Mouse (Mus musculus) CD4-positive helper T cell, adult 2 months (primary cell): Measurements from ENCODE around the gene Helz.
"Not testable (repeated sequence)": the region's sequence is repeated elsewhere in the genome, so short reads cannot be mapped to it uniquely, and the experiment has no call there.

Experiments
- DNase-seq: peaks from one replicate; pipeline ENCODE4 v3.0.0-alpha.2; 2012; ENCODE audit warnings: low read depth, missing footprints, low spot score

Gene Helz

DNA sequence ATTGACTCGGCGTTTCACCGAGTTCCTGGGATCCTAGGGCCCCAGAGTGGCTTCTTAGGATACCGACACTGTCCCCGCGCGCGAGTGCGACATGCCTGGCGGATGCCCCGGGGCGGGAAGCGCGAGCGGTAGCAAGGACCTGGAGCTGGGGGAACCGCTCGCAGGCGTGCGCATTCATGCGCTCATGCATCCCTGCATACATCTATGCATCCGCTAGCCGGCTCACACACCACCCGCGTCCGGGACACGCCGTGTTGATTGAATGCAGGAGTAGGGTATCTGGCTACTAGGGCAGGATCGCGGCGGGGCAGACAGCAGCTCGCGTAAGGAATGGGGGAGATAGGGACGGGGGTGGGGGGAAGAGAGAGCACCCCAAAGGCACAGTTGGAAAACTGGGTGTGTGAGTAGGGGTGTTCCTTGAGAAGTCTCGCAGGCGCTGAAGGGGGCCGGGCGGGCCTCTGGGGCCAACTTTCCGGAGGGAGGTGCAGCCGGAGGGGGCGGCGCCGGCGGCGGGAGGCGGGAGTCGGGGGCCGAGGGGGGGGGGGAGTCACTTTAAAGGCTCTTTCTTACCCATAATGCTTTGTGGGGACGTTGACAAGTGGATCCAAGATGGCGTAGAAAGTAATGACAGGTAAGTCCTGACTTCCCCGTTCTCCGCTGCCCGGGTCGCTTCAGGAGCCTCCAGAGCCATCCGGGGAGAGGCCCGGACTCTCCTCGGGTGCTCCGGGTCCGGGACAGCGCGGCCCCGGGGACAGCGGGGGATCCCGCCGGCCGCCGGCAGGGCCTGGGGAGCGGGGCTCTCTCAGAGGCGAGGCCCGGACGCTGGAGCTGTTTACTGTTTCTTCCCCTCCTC is at the start of gene Helz:
TSS of gene Helz (plus strand) at position 580 of the 853 bp plus-strand sequence.
- DNase-seq, result peak; percentile 90

GRCm38 (mm10) chr11:107502801-107503200 is 44.9 kb upstream of the Helz start:
- no peak for DNase-seq

DNA sequence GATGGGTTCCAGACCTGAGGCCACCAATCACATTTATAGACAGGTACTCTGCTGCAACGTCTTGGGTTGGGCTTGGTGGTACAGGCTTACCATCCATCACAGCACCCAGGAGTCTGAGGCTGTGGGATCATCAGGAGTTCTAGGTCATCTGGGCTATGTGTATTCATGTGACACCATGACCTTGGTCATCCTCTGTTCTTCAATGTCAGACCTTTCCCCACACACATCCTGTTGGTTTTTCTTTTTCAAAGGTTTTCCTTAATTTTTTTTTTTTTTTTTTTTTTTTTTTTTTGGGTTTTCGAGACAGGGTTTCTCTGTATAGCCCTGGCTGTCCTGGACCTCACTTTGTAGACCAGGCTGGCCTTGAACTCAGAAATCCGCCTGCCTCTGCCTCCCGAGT is 43.4 kb upstream of the Helz start:
- DNase-seq, result not testable (repeated sequence)

- peak; percentile 43 for DNase-seq
These were observed 41.5 kb upstream of the Helz start for GRCm38 (mm10) chr11:107506260-107506659.

GRCm38 (mm10) chr11:107509631-107510338 is 37.9 kb upstream of the Helz start:
- DNase-seq, result no peak

DNA sequence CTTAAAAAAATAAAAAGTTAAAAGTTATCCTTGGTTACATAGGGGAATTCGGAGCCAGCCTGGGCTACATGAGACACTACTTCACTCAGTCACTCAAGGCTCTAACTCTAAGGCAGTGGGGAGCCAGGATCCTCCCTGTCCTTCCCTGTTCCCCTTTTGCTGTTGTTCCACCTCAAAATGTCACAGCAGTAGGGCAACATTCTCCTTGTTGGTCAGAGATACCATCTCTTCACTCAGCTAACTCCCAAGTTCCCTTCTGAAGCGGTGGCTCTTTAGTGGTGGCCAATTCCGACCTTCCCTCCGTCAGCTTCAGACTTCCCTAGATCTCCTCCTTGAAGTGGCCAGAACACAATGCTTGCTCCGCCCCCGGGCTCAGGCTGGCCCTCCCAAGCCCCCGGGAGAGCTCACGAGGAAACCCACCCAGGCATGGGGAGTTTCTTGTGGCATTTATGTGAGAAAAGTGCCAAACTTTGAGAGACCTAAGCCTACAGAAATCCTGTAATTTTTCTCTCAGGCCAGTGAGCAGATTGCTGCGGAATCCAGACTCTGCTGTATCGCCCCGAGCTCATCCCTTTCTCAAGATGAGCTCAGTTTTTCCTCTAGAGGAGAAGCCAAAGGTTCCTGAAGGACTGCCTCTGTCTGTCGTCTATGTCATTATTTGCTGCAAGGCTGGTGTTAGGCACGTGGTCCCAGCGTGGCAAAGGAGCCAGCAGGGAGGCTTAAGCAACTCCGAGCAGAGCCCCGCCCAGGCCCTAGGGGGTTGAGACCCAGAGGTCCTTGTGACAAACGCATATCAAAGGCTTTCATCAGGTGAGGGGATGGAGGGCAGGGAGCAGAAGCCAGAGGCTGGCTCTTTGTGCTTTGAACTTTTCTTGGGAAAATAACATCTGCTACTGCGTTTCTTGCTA is 37.1 kb upstream of the Helz start:
- DNase-seq, result no peak

- DNase-seq, result peak; percentile 80
These were observed 35.8 kb upstream of the Helz start for GRCm38 (mm10) chr11:107511954-107512353.

DNA sequence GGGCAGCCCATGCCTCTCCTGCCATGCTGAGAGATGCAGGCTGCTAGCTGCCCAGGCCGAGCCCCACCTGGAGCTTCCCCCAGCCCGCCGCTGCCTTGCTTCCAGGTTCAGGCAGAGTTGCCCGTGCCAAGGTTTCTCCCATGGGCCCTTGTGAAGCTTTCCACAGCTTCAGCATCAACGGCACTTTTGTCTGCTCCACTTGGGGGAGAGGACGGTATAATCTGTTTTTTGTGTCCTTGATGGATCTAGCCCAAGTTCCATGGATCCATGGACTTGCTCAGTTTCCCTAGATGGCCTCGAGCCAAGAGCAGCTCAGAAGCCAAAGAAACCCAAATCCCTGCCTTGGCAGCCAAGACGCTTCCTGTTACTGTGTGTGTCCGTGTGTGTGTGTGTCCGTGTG is 34.7 kb upstream of the Helz start:
- no peak for DNase-seq

DNA sequence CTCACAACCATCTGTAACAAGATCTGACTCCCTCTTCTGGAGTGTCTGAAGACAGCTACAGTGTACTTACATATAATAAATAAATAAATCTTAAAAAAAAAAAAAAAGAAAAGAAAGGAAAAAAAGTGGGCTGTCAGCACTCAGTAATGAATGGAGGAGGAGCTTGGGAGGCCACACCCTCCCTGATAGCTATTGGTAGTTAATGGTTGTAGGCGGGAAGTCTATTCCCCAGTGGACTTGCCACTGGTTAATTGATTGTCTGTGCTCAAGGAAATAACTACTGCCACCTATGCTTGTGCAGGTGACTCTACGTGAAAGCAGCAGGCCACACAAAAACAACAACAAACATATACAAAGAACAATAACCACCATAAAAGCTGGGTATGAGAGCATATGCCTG is 31.3 kb upstream of the Helz start:
- no peak for DNase-seq

DNA sequence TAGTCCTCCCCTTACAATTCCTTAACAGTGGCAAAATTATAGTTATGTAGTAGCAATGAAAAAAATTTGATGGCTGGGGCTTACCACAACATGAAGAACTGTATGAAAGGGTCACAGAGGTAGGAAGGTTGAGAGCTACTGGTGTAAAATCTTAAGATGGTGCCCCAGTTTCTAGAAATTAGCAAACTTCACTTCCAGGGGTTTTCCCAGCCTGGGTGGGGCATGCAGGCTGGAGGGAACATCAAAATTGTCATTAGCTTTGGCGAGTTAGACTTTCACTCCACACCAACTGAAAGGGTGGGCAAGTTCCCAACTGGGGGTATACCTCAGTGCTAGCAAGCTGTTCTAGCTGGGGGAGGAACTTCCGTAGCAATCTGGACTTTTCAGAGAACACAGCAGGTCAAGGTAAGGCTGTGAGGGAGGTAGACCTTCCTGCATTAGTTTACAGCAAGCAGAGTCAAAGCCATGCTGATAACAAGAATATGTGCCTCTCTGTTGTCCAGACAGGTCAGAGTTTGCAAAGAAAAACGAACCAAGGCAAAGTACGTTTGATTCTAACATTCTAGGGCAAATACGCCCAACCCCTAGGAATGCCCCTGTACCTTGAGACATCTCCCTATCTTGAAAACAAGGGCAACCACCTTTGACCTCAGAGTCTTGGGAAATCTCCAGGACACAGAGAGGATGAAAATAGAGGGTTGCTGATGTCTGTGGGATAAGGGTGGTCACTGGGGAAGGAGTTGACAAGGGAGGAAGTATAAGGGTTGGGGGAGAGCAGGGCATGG is 28.9 kb upstream of the Helz start:
- DNase-seq, result no peak

DNA sequence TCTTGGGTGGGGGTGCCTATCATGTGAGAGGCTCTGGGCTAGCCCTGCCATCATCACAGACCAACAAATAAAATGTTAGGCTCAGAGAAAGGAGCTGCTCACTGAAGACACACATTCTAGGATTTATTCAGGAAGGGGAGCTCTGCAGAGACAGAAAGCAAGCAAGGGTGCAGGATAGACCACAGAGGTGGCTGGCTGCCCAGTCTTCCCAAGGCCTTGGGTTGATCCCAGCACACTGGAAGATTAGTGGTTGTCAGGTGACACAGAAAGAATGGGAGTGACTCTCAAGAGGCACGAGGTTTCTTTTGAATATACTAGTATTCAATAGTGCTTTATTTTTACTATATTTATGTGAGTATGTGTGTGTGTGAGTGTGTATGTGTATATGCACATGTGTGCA is 26.6 kb upstream of the Helz start:
- DNase-seq, result no peak

DNA sequence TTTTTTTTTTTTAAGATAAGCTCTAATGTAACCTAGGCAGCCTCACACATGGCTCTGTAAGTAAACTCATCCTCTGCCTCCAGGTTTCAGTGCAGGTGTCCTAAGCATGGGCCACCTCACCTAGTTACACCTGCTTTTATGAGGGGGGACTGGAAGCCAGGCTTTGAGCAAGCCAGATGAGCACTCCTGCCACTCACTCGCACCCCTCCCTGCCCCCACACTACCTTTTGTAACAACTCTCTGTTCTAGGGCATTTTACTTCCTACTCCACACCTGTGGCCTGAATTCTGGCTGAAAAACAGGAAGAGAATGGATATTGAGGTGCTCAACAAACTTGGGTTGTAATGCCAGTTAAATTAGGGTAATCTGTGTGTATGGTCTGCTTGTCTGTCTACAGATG is 22.8 kb upstream of the Helz start:
- no peak for DNase-seq

DNA sequence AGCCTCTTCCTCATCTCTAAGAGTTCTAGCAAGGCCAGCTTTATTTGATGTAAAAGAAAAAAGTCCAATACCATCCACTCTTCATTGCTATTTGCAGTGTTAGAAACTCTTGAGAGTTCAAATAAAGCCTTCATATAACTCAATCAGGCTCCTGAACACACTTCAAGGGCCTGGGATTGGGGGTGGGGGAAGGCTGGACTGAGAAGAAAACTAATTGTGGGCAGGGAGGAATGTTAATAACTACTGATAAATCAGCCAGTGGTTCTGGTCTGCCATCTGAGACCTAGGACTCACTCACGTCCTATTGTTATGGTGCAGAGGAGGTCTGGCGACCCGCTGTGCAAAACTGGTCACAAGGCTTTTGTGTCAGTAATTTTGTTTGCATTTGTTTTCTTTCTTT is 20.1 kb upstream of the Helz start:
- DNase-seq, result no peak

GRCm38 (mm10) chr11:107529320-107529719 is 18.4 kb upstream of the Helz start:
- DNase-seq, result peak; percentile 67

DNA sequence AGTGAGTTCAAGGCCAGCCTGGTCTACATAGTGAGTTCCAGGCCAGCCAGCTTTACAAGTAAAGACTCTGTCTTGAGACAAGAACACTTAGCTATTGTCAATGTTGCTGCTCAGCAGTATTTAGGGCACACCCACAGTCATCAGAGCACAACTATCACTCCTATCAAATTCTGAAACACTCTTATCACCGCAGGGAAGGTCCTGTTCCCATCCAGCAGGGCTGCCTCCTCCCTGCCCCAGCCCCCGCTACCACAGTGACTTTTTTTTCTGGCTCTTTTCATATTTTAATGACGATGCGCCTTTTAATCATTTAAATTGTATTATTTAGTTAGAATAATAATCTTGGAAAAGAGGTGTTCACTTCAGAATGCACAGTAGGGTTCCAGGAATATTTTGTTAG is 16.3 kb upstream of the Helz start:
- DNase-seq, result no peak

DNA sequence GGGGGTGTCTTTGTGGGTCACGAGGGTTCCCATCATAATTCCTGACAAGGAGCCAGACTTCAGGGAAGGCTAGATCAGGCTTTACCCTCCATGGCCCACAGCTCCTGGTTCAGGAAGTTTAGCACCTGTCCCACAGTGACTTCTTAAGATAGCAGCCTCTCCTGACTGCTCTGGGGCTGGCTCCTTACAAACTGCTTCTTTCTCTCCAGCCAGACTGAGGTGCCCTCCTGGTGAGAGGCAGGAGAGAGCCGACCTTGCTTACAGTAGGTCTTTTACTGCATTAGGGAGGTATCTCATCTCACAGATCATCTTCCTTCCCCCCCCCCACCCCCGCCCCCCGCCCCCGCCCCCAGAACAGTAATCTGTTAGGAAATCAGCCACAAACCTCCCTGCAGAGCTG is 15.5 kb upstream of the Helz start:
- DNase-seq, result no peak

- DNase-seq, result peak; percentile 59
These were observed 8.7 kb upstream of the Helz start for GRCm38 (mm10) chr11:107538994-107539393.

DNA sequence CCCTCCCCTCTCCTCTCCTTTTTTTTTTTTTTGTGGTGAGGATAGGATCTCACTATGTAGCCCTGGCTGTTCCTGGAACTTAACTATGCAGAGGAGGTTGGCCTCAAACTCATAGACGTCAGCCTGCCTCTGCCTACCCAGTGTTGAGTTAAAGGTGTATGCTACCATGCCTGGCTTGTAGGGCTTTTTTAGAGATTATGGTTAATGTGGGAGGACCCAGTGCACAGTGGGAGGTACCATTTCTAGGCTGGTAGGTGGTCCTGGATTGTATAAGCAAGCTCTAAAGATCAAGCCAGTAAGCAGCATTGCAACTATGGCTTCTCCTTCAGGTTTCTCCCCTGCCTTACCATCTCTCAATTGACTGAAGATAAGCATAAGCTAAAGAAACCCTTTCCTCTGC is 7.4 kb upstream of the Helz start:
- no peak for DNase-seq

DNA sequence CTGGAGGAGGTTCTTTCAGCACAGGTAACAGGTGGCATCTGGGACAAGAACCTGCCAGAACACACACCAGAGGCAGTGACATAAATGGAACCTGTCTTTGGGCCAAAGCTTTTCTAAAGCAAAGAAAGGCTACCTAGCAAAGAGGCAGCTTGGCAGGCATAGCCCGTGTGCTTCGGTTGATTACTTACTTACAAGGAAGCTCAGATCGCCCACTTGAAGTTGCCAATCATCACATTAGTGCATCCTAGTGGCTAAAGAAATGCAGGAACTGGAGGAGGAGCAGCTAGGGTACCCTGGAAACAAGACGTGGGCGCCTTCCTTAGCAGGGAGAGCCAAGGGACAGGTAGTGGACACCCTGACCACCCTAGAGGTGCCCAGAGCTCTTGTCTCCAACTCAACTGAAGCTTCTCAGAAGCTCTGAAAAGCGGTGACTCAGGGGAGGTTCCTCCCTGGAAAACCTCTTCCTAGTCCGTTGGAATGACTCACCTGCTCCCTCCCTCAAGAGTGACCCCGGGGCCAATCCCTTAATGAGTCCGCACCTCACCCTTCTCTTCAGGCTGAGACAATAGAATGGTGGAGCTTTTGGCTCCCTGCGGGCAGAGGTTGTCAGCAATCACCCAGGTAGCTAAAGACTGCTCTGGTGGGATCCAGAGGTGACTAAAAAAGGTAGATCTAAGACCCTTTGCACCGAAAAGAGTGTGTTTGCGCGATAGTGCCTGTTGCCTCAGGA is 1.8 kb upstream of the Helz start:
- DNase-seq, result no peak

DNA sequence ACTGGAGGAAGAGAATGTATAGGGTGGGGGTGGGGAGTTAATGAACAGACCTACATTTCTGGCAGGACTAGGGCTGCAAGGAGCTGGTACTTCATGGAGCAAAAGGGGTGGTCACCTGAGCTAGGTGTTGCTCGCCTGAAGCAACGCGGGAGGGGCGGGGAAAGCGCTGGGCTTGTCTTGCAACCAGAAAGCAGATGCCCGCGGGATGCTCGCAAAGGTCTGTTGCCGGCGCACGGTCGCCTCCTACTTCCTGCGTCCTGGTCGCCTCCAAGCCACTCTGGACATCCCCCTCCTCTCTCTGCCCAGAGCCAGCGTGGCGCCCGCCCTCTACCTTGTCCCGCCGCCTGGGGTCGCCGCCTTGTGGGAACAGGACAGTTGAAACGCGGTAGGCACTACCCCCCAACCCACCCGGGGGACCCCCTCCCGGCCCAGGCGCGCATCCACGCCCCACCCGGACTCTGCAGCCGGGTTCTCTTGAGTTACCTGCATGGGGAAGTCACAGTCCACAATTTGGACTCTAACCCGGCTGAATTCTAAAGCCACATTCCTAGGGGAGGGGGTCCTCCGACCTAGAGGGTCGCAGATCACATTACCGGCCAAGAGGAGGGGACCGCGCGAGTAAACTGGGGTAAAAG is 946 bp upstream of the Helz start:
- peak; percentile 54 for DNase-seq
